Mouse (Mus musculus) liver, embryonic 16.5 days (tissue): ENCODE measurements around the gene Anapc11. TPM values are rescaled to one million over a fixed set of nuclear protein-coding genes. Genes with fewer than 3 reads are reported as not detected.

Experiments used
- ATAC-seq: fragments of 200-750 bp; cut with Nextera tagmentation; 2 replicates; pipeline ENCODE4 v1.8.0; 2017; ENCODE audit warnings: low read depth, mild to moderate bottlenecking, moderate number of reproducible peaks, moderate library complexity
- H3K27ac ChIP-seq: fragments of 300-500 bp; sonication (generic); 2 replicates; pipeline ENCODE4 v1.5.1; 2014; ENCODE audit warnings: mild to moderate bottlenecking, low read length
- H3K27me3 ChIP-seq: fragments of 300-500 bp; sonication (generic); 2 replicates; pipeline ENCODE4 v1.6.1; 2014; ENCODE audit warnings: low read depth, low read length, mixed read lengths; ENCODE audit not compliant: control insufficient read depth, insufficient read depth
- H3K36me3 ChIP-seq: fragments of 300-500 bp; sonication (generic); 2 replicates; pipeline ENCODE4 v1.6.1; 2014; ENCODE audit warnings: mild to moderate bottlenecking; ENCODE audit not compliant: control insufficient read depth, insufficient read depth
- H3K4me1 ChIP-seq: fragments of 300-500 bp; sonication (generic); 2 replicates; pipeline ENCODE4 v1.6.1; 2014; ENCODE audit warnings: low read depth, low read length, mixed read lengths; ENCODE audit not compliant: control insufficient read depth
- H3K4me2 ChIP-seq: fragments of 300-500 bp; sonication (generic); 2 replicates; pipeline ENCODE4 v1.6.1; 2014; ENCODE audit warnings: low read depth, low read length, mixed read lengths
- H3K4me3 ChIP-seq: fragments of 300-500 bp; sonication (generic); 2 replicates; pipeline ENCODE4 v1.5.1; 2014; ENCODE audit warnings: low read depth, mild to moderate bottlenecking, low read length
- H3K9ac ChIP-seq: fragments of 300-500 bp; sonication (generic); 2 replicates; pipeline ENCODE4 v1.6.1; 2014; ENCODE audit warnings: low read depth, low read length
- H3K9me3 ChIP-seq: fragments of 300-500 bp; sonication (generic); replicated peaks from 2 replicates; pipeline ENCODE4 v1.6.1; 2016; ENCODE audit warnings: low read length; ENCODE audit not compliant: control insufficient read depth
- WGBS: fragments of 180-500 bp; shearing (Covaris S2); extraction: QIAGEN DNeasy Blood & Tissue Kit; methylation state at CpG from one replicate; pipeline ENCODE4 v1.1.7; 2014; ENCODE audit not compliant: insufficient replicate concordance; 5-methylcytosine and 5-hydroxymethylcytosine counted together
- polyA plus RNA-seq: library from polyadenylated mRNA; unstranded; fragments of >200 nt; fragmentation: Nextera tagmentation; extraction: Ambion mirVana; gene quantifications from 2 replicates; pipeline ENCODE4 v1.2.1, GENCODE M21; 2015

The Anapc11 gene
- 66.8 and 67.8 TPM in 2 replicates for polyA plus RNA-seq

GRCm38 (mm10) chr11:120598283-120598989 is at the start of gene Anapc11, which contains the start of gene Alyref:
Anapc11 (plus strand) TSS chr11:120598421.
Alyref (minus strand) TSS chr11:120598365.
- under 1% methylated on average over 87 of the region's 88 CpGs for WGBS
- Histone ChIP-seq H3K4me2 (peak within 1 kb of the TSS; percentile 96), H3K4me3 (peak within 1 kb of the TSS; percentile 92), H3K9me3 (no peaks in the 10 kb centered on the region), H3K4me1 (peaks cover 38% of the 10 kb centered on the region), H3K36me3 (peaks cover 31% of the 10 kb centered on the region), H3K27me3 (no peaks in the 10 kb centered on the region), H3K27ac (peak within 1 kb of the TSS; percentile 95), H3K9ac (peak within 1 kb of the TSS; percentile 97)
- ATAC-seq, result peak; percentile 97

- H3K4me1 ChIP-seq, result peaks cover 27% of the 10 kb centered on the region
- peak overlapping the region; percentile 94 for H3K27ac ChIP-seq
- no peaks in the 10 kb centered on the region for H3K36me3 ChIP-seq
- peak overlapping the region; percentile 78 for H3K4me3 ChIP-seq
- peak overlapping the region; percentile 93 for H3K4me2 ChIP-seq
- peak overlapping the region; percentile 93 for H3K9ac ChIP-seq
- no peaks in the 10 kb centered on the region for H3K9me3 ChIP-seq
- H3K27me3 ChIP-seq, result no peaks in the 10 kb centered on the region
- ATAC-seq, result no peak
- 10% methylated on average over 7 of the region's 7 CpGs for WGBS
These were observed 49.4 kb upstream of the Anapc11 start for GRCm38 (mm10) chr11:120548786-120549167.

- H3K27me3 ChIP-seq, result no peaks in the 10 kb centered on the region
- H3K9ac ChIP-seq, result peak within 1 kb of the TSS; percentile 93
- H3K9me3 ChIP-seq, result no peaks in the 10 kb centered on the region
- peak; percentile 95 for ATAC-seq
- peak within 1 kb of the TSS; percentile 94 for H3K27ac ChIP-seq
- peak within 1 kb of the TSS; percentile 93 for H3K4me2 ChIP-seq
- peaks cover 27% of the 10 kb centered on the region for H3K4me1 ChIP-seq
- no peaks in the 10 kb centered on the region for H3K36me3 ChIP-seq
- WGBS, result under 1% methylated on average over 74 of the region's 87 CpGs
- H3K4me3 ChIP-seq, result peak within 1 kb of the TSS; percentile 78
These were observed 48.9 kb upstream of the Anapc11 start, which contains the start of gene Mcrip1 for GRCm38 (mm10) chr11:120549168-120549945. Mcrip1 (minus strand) TSS chr11:120549727.

- no peak for ATAC-seq
- WGBS, result 63% methylated on average over 11 of the region's 11 CpGs
- H3K27ac ChIP-seq, result peak overlapping the region; percentile 94
- no peaks in the 10 kb centered on the region for H3K9me3 ChIP-seq
- H3K4me1 ChIP-seq, result peaks cover 27% of the 10 kb centered on the region
- H3K27me3 ChIP-seq, result no peaks in the 10 kb centered on the region
- peak overlapping the region; percentile 93 for H3K9ac ChIP-seq
- H3K4me2 ChIP-seq, result peak overlapping the region; percentile 93
- H3K36me3 ChIP-seq, result no peaks in the 10 kb centered on the region
- peak overlapping the region; percentile 78 for H3K4me3 ChIP-seq
These were observed 48.0 kb upstream of the Anapc11 start for GRCm38 (mm10) chr11:120549986-120550809.

GRCm38 (mm10) chr11:120550810-120551440 is 47.3 kb upstream of the Anapc11 start, which contains the start of gene Ppp1r27:
Ppp1r27 (minus strand) TSS chr11:120551132.
- WGBS, result 89% methylated on average over 28 of the region's 28 CpGs
- H3K4me1 ChIP-seq, result peaks cover 27% of the 10 kb centered on the region
- H3K9ac ChIP-seq, result peak within 1 kb of the TSS; percentile 93
- no peaks in the 10 kb centered on the region for H3K27me3 ChIP-seq
- ATAC-seq, result no peak
- no peak within 1 kb of the TSS for H3K27ac ChIP-seq
- peak within 1 kb of the TSS; percentile 93 for H3K4me2 ChIP-seq
- H3K4me3 ChIP-seq, result peak within 1 kb of the TSS; percentile 78
- no peaks in the 10 kb centered on the region for H3K9me3 ChIP-seq
- H3K36me3 ChIP-seq, result no peaks in the 10 kb centered on the region

GRCm38 (mm10) chr11:120552736-120553135 is 45.5 kb upstream of the Anapc11 start:
- Histone ChIP-seq H3K27ac (no peak overlapping the region), H3K9me3 (no peaks in the 10 kb centered on the region), H3K4me2 (no peak overlapping the region), H3K4me1 (peaks cover 21% of the 10 kb centered on the region), H3K4me3 (no peak overlapping the region), H3K9ac (no peak overlapping the region), H3K36me3 (no peaks in the 10 kb centered on the region), H3K27me3 (no peaks in the 10 kb centered on the region)
- ATAC-seq, result no peak
- 62% methylated on average over 5 of the region's 5 CpGs for WGBS

GRCm38 (mm10) chr11:120554834-120555233 is 43.4 kb upstream of the Anapc11 start:
- H3K36me3 ChIP-seq, result no peaks in the 10 kb centered on the region
- H3K9me3 ChIP-seq, result no peaks in the 10 kb centered on the region
- H3K27me3 ChIP-seq, result no peaks in the 10 kb centered on the region
- no peak overlapping the region for H3K4me2 ChIP-seq
- H3K27ac ChIP-seq, result no peak overlapping the region
- H3K4me1 ChIP-seq, result peaks cover 4% of the 10 kb centered on the region
- H3K4me3 ChIP-seq, result no peak overlapping the region
- peak; percentile 38; the same call in 1 of the 2 replicates for ATAC-seq
- WGBS, result 55% methylated on average over 7 of the region's 7 CpGs
- no peak overlapping the region for H3K9ac ChIP-seq

- WGBS, result 37% methylated on average over 2 of the region's 2 CpGs
- no peaks in the 10 kb centered on the region for H3K9me3 ChIP-seq
- no peak overlapping the region for H3K4me3 ChIP-seq
These were observed 43.0 kb upstream of the Anapc11 start for GRCm38 (mm10) chr11:120555260-120555659.

More at GRCm38 (mm10) chr11:120555260-120555659, 43.0 kb upstream of the Anapc11 start:
- H3K27me3 ChIP-seq, result no peaks in the 10 kb centered on the region
- peaks cover 4% of the 10 kb centered on the region for H3K36me3 ChIP-seq
- no peak overlapping the region for H3K27ac ChIP-seq
- peaks cover under 1% of the 10 kb centered on the region for H3K4me1 ChIP-seq
- ATAC-seq, result no peak
- no peak overlapping the region for H3K4me2 ChIP-seq
- H3K9ac ChIP-seq, result no peak overlapping the region
